Mouse (Mus musculus): Measurements from ENCODE around the gene Xpc.

The Xpc gene

GRCm38 (mm10) chr6:91522816-91523215, 7.1 kb upstream of the Xpc start:
- DNase-seq = no peak

GRCm38 (mm10) chr6:91518454-91519020, 2.8 kb upstream of the Xpc start:
- no peak for DNase-seq

DNA sequence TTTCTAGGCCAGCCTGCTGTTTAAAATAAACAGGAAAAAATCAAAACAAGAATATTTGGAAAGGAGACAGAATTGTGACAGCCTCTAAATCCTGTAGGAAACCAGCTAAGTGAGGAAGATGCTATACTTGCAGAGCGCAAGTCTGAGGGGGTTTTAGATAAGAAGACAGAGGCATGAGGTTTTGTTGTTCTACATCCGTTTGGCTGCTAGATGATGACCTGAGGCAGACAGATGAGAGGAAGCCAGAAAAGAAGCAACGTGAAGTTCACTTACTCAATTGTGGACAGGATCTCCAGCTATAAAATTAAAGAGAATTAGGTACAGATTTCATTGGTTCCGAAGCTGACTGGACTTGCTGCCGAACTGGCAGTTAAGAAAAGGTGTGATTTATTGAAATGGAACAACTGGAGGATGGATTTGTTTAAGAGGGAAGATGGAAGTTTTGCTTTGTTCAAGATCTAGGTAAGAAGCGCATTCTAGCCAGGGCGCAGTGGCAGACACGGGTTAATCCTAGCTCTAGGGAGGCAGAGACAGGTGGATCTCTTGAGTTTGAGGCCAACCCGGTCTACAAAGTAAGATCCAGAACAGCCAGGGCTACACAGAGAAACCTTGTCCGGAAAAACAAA, 838 bp downstream of the Xpc start:
- no peak for DNase-seq

DNA sequence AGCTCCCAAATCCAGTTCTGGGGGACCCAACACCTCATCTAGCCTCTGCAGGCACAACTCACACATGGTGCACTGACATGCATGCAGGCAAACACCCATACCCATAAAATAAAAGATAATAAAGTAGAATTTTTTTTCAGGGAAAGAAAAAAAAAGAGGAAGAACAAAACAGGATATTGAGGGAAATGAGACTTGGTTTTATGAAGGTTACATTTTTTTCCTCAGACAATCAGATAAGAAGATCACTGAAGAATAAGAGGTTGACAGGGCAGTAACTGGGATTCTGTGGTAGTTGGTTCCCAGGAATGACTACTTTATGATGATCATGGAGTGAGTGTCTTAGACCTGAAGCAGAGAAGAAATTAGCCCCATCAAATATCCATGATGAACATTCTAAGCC, 1.6 kb downstream of the Xpc start:
- DNase-seq = no peak

DNA sequence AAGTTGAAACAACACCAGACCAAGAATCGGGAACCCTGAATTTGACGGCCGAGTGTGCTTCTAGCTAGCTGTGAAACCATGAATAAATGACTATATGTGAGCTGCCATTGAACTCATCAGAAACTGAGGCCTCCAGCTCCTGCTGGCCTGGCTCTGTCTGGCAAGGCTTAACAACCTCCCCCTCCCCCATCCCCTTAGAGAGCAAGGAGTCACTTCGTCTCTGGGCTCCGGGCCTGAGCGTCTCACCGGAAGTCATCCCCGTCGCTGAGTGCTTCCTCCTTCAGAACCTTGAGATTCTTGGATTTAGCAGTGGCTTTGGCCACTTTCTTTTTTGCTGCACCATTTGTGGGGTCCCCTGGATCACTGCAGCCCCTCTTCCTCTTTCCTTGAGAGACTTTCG, 5.5 kb downstream of the Xpc start:
- no peak for DNase-seq

DNA sequence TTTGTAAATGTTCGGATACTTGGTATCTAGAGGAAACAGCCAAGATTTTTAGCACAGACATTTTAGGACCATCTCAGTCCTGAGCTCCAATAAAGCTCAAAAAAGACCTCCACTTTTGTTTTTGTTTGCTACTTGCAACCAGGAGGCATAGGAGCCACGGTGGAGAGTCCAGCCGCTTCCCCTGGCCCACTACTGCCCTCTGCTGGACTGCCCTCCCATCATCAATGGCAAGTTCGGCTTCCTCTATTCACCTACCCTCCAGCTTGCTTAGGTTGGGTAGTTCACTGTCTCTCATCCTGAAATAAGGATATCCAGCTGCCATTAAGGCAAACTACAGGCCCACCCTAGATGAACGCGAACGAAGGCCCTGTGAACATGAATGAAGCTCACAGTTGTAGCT, 6.4 kb downstream of the Xpc start:
- peak; percentile 65 to 70 for DNase-seq

GRCm38 (mm10) chr6:91508041-91508440, 7.6 kb downstream of the Xpc start:
- DNase-seq = peak; percentile 33 to 47

DNA sequence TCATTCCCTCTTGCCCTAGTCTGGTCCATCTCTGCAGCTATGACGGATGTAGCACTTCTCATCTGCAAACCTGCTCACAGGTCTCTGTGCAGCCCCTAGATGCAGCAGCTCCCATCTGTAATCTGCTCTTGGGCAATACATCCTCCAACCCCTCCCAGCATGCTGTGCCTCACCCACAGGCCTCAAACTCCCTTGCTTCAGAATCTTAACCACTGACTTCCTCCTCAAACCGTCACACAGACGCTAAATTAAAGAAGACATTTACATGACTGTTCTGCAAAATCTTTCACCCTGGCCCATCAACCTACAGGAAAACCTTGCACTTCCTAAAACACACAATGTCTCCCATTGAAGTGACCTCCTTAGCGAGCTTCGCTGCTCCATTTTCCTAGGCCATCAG, 9.7 kb downstream of the Xpc start:
- peak; percentile 59 to 78 for DNase-seq

GRCm38 (mm10) chr6:91503302-91503701, 12.4 kb downstream of the Xpc start:
- no peak for DNase-seq

DNA sequence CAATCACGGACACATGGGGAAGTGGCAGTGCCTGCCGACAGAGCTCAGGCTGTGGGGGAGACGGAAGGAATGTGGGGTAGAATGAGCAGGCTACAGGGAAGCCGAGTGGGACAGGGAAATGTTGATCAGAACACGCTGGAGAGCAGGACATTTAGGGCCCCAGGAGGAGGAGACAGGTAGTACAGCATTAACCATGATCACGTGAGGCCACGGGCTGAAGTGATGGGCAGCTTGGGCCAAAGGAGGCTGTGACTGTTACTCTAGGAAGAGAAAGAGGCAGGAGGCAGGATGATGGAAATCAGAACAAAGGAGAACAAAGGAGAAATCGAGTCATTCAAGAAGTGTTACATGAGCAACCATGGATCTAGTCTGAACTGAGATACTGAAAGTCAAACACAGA, 21.2 kb downstream of the Xpc start:
- no peak for DNase-seq

- DNase-seq = no peak
Measured at GRCm38 (mm10) chr6:91493053-91493452, 22.6 kb downstream of the Xpc start.

GRCm38 (mm10) chr6:91491004-91491403, 24.7 kb downstream of the Xpc start:
- no peak for DNase-seq

DNA sequence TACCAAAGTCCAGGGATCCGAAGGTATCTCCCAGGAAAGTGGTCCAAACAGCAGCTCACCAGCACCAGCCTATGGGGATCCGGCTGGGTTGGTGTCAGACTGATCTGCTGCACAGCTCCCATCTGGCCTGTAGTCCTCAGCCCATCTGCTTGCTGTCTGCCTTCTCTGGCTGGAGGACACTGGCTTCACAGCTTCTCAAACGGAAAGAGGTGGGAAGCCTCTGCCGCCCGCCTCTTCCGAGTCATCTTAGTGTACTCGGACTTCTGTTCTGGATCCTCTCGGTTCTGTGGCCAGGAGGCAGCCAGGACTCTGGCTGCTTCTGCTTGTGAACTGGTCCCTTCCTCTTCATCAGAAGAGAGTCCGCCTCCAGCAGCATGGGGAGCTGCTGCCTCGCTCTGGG, 25.8 kb downstream of the Xpc start:
- no peak for DNase-seq

DNA sequence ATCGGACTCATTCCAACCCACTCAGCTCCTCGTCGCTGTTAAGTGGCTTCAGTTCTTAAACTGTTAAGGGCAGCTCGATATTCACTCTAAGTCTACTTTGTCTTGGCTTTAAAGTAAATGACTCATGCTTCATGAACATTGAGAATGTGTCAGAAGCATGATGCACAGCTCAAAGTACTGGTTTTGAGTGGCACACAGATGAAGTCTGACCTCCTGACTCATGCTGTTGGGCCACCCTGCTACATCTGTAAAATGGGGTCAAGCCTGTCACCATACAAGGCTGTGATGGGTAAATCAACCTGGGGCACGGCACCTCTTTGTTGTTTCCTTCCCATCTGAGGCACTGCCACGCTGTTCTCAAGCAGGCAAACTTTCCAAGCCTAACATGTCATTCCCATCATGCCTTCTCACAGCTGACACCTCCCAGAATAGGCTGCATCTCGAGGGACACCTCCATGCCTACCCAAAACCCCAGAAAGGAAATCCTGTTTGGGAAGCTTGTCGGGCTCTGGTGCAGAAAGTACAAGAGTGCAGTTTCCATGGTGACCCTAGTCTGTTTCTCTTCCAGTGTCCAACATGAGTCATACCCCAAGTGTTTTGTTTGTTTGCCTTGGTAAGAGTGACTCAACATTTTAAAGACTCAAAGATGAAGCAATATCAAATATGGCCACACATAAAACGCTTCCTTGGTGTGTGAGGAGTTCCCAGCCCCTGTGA, 27.0 kb downstream of the Xpc start:
- DNase-seq = no peak

GRCm38 (mm10) chr6:91486736-91487453, 28.8 kb downstream of the Xpc start:
- DNase-seq = no peak

DNA sequence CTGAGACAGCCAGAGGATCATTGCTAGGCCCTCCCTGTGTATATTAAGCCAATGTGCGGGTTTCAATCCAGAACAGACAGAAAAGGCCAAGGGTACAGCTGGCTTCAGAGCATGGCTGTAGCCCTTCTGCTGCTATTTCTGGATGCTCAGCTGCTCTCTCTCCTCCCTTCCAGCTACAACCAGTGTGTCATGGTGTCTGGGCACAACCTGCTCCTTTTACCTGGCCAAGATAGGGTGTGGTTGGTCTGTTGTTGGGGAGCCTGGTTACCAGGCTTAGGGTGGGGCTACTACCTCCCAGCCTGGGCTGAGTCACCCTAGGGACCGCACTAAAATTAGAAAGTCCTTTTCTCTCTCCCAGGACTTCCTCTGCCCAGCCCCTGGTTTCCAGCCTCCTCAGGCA, 32.3 kb downstream of the Xpc start:
- DNase-seq = no peak

GRCm38 (mm10) chr6:91476541-91476940, 39.1 kb downstream of the Xpc start:
- DNase-seq = no peak

- no peak for DNase-seq
Measured at GRCm38 (mm10) chr6:91474441-91475190, 41.1 kb downstream of the Xpc start.

- no peak for DNase-seq
Measured at GRCm38 (mm10) chr6:91473805-91474440, 41.8 kb downstream of the Xpc start.

DNA sequence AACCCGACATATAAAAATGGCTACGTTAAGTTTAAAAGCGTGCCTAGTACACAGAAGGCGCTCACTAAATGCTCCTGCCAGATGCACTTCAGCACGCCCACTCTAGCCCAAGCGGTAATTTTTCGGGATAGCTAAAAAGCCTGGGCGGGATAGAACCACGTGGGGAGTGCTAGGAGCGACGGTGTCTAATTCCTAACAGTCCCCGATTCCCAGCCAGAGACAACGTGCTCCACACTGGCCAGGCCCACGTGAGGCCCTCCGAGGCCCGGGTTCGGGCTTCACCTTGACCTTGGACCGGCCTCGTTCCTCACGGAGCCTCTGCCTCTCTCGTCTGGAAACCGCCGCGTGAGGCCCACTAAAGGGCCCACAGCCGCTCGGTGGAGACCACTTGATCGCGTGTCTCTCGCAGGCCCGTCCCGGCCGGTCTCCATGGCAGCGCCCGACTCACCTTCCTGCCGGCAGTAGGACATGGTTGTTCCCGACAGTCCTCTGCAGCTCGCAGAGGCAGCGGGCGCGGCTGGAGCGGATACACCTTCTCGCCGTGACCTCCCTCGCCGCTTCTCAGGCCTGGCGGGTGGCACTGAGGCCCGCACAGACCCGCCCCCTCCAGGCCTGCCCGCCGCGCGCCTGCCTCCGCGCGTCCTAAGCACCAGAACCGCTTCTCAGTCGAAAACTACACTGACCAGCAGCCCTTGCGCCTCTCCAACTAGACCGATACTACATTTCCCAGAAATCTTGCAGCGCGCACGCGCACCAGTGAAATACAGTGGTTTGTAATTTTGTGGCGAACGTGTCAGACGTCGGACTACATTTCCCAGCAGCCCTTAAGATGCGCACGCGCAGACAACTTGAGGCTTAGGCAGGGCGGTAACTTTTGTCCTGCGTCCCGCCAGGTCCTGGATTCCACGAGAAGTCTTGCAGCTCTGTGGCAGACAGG, 42.6 kb downstream of the Xpc start, which contains the start of the genes Chchd4 and Tmem43:
TSS of gene Chchd4 (minus strand) at position 679 of the 937 bp plus-strand sequence.
TSS of gene Tmem43 (plus strand) at position 836 of the 937 bp plus-strand sequence.
- peak; percentile 98 to 100 for DNase-seq

DNA sequence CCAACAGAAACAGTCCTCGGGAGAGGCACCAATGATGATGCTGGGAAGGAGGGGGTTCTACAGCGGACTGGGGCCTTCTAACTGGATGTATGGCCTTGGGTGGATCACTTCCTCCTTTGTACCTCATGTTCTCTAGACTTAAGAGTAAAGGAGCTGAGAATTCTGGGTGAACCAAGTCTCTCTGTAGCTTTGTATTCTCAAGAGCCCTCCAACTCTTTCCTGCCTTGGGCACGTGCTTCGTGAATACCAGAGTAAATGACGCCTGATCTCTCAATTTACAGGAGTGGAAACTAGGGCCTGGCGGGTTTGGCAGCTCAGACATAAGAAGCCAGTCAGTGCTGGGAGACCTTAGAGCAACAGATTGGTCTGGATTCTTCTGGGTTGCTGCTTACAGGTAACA, 43.4 kb downstream of the Xpc start:
- no peak for DNase-seq

Data from thymus, adult 18-20 months (tissue).